In the genomic region with DNA sequence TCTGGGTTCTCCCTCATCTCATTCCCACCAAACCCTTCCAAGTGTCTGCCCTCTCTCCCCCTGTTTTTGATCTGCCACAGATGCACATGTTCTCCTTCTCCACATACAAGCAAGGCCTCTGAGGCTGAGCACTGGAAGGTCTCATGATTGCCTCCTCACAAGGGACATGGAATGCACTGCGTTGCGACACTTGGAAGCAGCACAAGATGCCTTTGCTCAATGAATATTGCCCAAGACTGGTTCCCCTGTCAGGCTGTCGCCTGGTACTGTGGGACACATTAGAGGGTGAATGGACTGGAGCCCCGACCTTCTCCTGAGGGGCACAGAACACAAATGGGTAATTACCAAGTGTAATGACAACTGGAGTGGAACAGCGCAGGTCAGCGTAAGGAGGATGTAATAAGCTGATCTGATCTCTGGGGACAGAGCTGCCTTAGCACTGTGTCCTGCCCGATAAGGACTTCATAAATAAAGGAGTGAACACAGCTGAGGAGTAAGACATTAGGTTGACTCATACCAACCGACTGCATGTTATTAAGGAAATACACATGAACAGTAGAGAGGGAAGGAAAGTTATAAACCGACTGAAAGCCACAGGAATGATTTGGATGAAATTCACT, we compare ENCODE assay signal across 14 mouse cellular contexts.
DNase-seq lines count a peak whose midpoint lies in the region; ATAC-seq lines count a peak whose summit lies in the region.
"Had no signal": no experiment of that assay in that cellular context is flagged by ENCODE, and none has a peak within 500 bp of the region (broad histone marks: within the 10 kb centered on the region; RNA-seq: fewer than 3 reads in every experiment).

No protein-coding gene starts in this region.

- H3K4me2 ChIP-seq in hindbrain, embryonic 16.5 days (ENCODE audit: low read length) = no peak overlapping the region
- H3K4me2 ChIP-seq in hindbrain, embryonic 14.5 days (replicated peaks) = no peak overlapping the region
- H3K4me2 ChIP-seq in embryonic facial prominence, embryonic 12.5 days (replicated peaks) = no peak overlapping the region
- H3K4me2 ChIP-seq: heart, embryonic 15.5 days; liver, embryonic 15.5 days; midbrain, embryonic 15.5 days had no signal

- H3K4me1 ChIP-seq in hindbrain, embryonic 16.5 days (ENCODE audit: control insufficient read depth, insufficient read depth, low read depth, low read length) = no peaks in the 10 kb centered on the region
- no peaks in the 10 kb centered on the region for H3K4me1 ChIP-seq in hindbrain, embryonic 14.5 days (replicated peaks; ENCODE audit: control insufficient read depth, insufficient read depth, low read length)
- H3K4me1 ChIP-seq in embryonic facial prominence, embryonic 12.5 days = no peaks in the 10 kb centered on the region
- H3K4me1 ChIP-seq: limb, embryonic 10.5 days; liver, embryonic 15.5 days; midbrain, embryonic 15.5 days had no signal

- peak; percentile 34; the same call in 1 of the 2 replicates for ATAC-seq in hindbrain, embryonic 16.5 days
- no peak for ATAC-seq in hindbrain, embryonic 14.5 days (ENCODE audit: low FRiP score)
- ATAC-seq in embryonic facial prominence, embryonic 12.5 days (ENCODE audit: insufficient number of reproducible peaks, insufficient read depth, low FRiP score, low TSS enrichment) = 0 out of 2 replicates have a peak, but pooled peaks have one; percentile 47
- ATAC-seq: midbrain, embryonic 15.5 days had no signal

- no peaks in the 10 kb centered on the region for H3K36me3 ChIP-seq in hindbrain, embryonic 16.5 days (ENCODE audit: control insufficient read depth, insufficient read depth, low read length)
- no peaks in the 10 kb centered on the region for H3K36me3 ChIP-seq in hindbrain, embryonic 14.5 days (replicated peaks; ENCODE audit: control insufficient read depth, insufficient read depth)
- H3K36me3 ChIP-seq in embryonic facial prominence, embryonic 12.5 days = no peaks in the 10 kb centered on the region
- H3K36me3 ChIP-seq: heart, embryonic 15.5 days; limb, embryonic 10.5 days; liver, embryonic 15.5 days; midbrain, embryonic 15.5 days had no signal

- no peaks in the 10 kb centered on the region for H3K27me3 ChIP-seq in hindbrain, embryonic 16.5 days (replicated peaks; ENCODE audit: control insufficient read depth, insufficient read depth, low read length)
- H3K27me3 ChIP-seq in hindbrain, embryonic 14.5 days (ENCODE audit: control insufficient read depth, insufficient read depth, low read length) = no peaks in the 10 kb centered on the region
- no peaks in the 10 kb centered on the region for H3K27me3 ChIP-seq in embryonic facial prominence, embryonic 12.5 days
- H3K27me3 ChIP-seq: heart, embryonic 15.5 days; liver, embryonic 15.5 days; midbrain, embryonic 15.5 days had no signal

- intact Hi-C loops in left cerebral cortex, postnatal 10 days (cut with DNase I) = no loop called here

- H3K4me3 ChIP-seq in hindbrain, embryonic 16.5 days (ENCODE audit: low read length) = no peak overlapping the region
- H3K4me3 ChIP-seq in hindbrain, embryonic 14.5 days (replicated peaks; ENCODE audit: low read length) = no peak overlapping the region
- no peak overlapping the region for H3K4me3 ChIP-seq in embryonic facial prominence, embryonic 12.5 days
- H3K4me3 ChIP-seq: heart, embryonic 15.5 days; layer of hippocampus, adult 2 months; limb, embryonic 10.5 days; liver, embryonic 15.5 days; midbrain, embryonic 15.5 days had no signal

- no peak overlapping the region for H3K9ac ChIP-seq in hindbrain, embryonic 16.5 days (ENCODE audit: low read depth, low read length)
- H3K9ac ChIP-seq in hindbrain, embryonic 14.5 days = no peak overlapping the region
- no peak overlapping the region for H3K9ac ChIP-seq in embryonic facial prominence, embryonic 12.5 days
- H3K9ac ChIP-seq: heart, embryonic 15.5 days; liver, embryonic 15.5 days; midbrain, embryonic 15.5 days had no signal

- no peak overlapping the region for H3K27ac ChIP-seq in hindbrain, embryonic 16.5 days (ENCODE audit: low read depth, low read length)
- H3K27ac ChIP-seq in hindbrain, embryonic 14.5 days = no peak overlapping the region
- H3K27ac ChIP-seq in embryonic facial prominence, embryonic 12.5 days = no peak overlapping the region
- H3K27ac ChIP-seq: heart, embryonic 15.5 days; layer of hippocampus, adult 2 months; limb, embryonic 10.5 days; liver, embryonic 15.5 days; midbrain, embryonic 15.5 days had no signal

- peak; percentile 50 for DNase-seq in adrenal gland, adult 2 months
- DNase-seq in adrenal gland, postnatal 4 days (ENCODE audit: low spot score in 2 of 2) = no peak
- no peak for DNase-seq in hindbrain, embryonic 14.5 days (ENCODE audit: low spot score)
- peak; percentile 62 for DNase-seq in lung, postnatal 36 days
- DNase-seq in left cerebral cortex, postnatal 10 days (ENCODE audit: extremely low spot score in 1 of 2, low spot score in 2 of 2) = no peak
- no peak for DNase-seq in yolk sac, embryonic 10.5 days (ENCODE audit: low spot score)
- DNase-seq: kidney, adult 18-20 months had no signal

- H3K9me3 ChIP-seq in hindbrain, embryonic 16.5 days (ENCODE audit: control insufficient read depth, low read length) = no peaks in the 10 kb centered on the region; the same call in 1 of the 2 replicates
- H3K9me3 ChIP-seq in hindbrain, embryonic 14.5 days (ENCODE audit: control insufficient read depth, low read length) = no peaks in the 10 kb centered on the region
- no peaks in the 10 kb centered on the region for H3K9me3 ChIP-seq in embryonic facial prominence, embryonic 12.5 days
- H3K9me3 ChIP-seq: heart, embryonic 15.5 days; limb, embryonic 10.5 days; liver, embryonic 15.5 days; midbrain, embryonic 15.5 days had no signal

- WGBS in hindbrain, embryonic 16.5 days = 69% methylated on average over 9 of the region's 9 CpGs
- 51% methylated on average over 9 of the region's 9 CpGs for WGBS in hindbrain, embryonic 14.5 days
- WGBS in embryonic facial prominence, embryonic 12.5 days = 75% methylated on average over 9 of the region's 9 CpGs

Comparison
In these comparisons a context has a peak if more than half of its experiments do, and no peak if none do; other contexts are left out.
1. DNase-seq: peak in adrenal gland, adult 2 months (single experiment) and lung, postnatal 36 days (single experiment); none in adrenal gland, postnatal 4 days (0 of 2), hindbrain, embryonic 14.5 days (single experiment), left cerebral cortex, postnatal 10 days (0 of 2) and yolk sac, embryonic 10.5 days (single experiment).